Mouse (Mus musculus): Measurements from ENCODE around the gene Ccdc106.

DNA sequence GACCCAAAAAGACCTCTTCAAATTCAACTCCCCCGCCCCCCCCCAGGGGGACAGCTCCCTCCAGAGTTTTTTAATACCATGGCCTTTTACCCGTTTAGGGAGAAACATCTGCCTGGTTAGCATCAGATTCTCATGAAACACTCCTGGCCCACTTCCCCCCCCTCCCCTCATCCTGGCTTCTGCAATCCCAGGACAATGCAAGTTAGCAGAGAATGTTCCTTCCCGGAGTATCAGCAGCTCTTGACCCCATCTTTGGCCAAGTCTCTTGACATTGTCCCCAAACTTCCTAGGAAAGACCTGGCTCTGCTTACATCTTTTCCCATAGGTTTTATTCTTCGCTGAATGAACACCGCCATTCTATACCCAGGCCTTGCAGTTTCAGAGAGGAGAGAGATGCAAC is 844 bp downstream of the Ccdc106 start:
- TF ChIP-seq CTCF (IDR thresholded peaks at IDR 0.05; ENCODE audit: insufficient read depth, low read depth, low read length) (no peak), POLR2A (IDR thresholded peaks at IDR 0.05; ENCODE audit: insufficient read depth, low read depth, low read length) (no peak)
